Mouse (Mus musculus) small intestine, adult 2 months (tissue): ENCODE data around the gene Kcnk6. TPM values are rescaled to one million over a fixed set of nuclear protein-coding genes. Genes with fewer than 3 reads are reported as not detected.

Experiments used
- H3K27ac ChIP-seq: fragments of 200-500 bp; 2 replicates; pipeline ENCODE4 v1.5.1; 2012; ENCODE audit warnings: low read depth, low read length, control low read depth, inconsistent platforms; ENCODE audit not compliant: insufficient read depth
- H3K27me3 ChIP-seq: fragments of 200-500 bp; 2 replicates; pipeline ENCODE4 v1.6.1; 2012; ENCODE audit warnings: mild to moderate bottlenecking, moderate library complexity, low read length, inconsistent platforms; ENCODE audit not compliant: control insufficient read depth, insufficient read depth
- H3K36me3 ChIP-seq: fragments of 200-500 bp; 2 replicates; pipeline ENCODE4 v1.6.1; 2012; ENCODE audit warnings: mild to moderate bottlenecking, low read length, control low read depth, inconsistent platforms; ENCODE audit not compliant: control insufficient read depth, insufficient read depth
- H3K4me1 ChIP-seq: fragments of 200-500 bp; 2 replicates; pipeline ENCODE4 v1.6.1; 2012; ENCODE audit warnings: low read length, inconsistent platforms, mixed read lengths; ENCODE audit not compliant: control insufficient read depth, insufficient read depth, insufficient read length
- H3K4me3 ChIP-seq: fragments of 200-500 bp; 2 replicates; pipeline ENCODE4 v1.5.1; 2012; ENCODE audit warnings: low read depth, mild to moderate bottlenecking, control low read depth, inconsistent platforms, low read length, moderate library complexity
- CTCF ChIP-seq: fragments of 200-500 bp; IDR thresholded peaks from 2 replicates; pipeline ENCODE4 v1.5.1; 2012; ENCODE audit warnings: low read depth, mild to moderate bottlenecking, control low read depth, inconsistent platforms, low read length, moderate library complexity, mixed read lengths; ENCODE audit not compliant: insufficient replicate concordance, insufficient read length; ENCODE audit errors: extremely low read depth
- POLR2A ChIP-seq: fragments of 200-500 bp; IDR thresholded peaks from 2 replicates; pipeline ENCODE4 v1.6.1; 2012; ENCODE audit warnings: low read depth, mild to moderate bottlenecking, control low read depth, inconsistent platforms, low read length, moderate library complexity
- WGBS: fragments of 180-500 bp; shearing (Covaris S2); methylation state at CpG from one replicate; pipeline ENCODE4 v1.1.7; 2018; 5-methylcytosine and 5-hydroxymethylcytosine counted together
- polyA plus RNA-seq: library from polyadenylated mRNA; depleted of rRNA; stranded (reverse); fragments of >200 nt; gene quantifications from 2 replicates; pipeline ENCODE4 v1.2.3, GENCODE M21; 2012; rRNA removed

The Kcnk6 gene
- 23.4 and 42.4 TPM in 2 replicates for polyA plus RNA-seq

DNA sequence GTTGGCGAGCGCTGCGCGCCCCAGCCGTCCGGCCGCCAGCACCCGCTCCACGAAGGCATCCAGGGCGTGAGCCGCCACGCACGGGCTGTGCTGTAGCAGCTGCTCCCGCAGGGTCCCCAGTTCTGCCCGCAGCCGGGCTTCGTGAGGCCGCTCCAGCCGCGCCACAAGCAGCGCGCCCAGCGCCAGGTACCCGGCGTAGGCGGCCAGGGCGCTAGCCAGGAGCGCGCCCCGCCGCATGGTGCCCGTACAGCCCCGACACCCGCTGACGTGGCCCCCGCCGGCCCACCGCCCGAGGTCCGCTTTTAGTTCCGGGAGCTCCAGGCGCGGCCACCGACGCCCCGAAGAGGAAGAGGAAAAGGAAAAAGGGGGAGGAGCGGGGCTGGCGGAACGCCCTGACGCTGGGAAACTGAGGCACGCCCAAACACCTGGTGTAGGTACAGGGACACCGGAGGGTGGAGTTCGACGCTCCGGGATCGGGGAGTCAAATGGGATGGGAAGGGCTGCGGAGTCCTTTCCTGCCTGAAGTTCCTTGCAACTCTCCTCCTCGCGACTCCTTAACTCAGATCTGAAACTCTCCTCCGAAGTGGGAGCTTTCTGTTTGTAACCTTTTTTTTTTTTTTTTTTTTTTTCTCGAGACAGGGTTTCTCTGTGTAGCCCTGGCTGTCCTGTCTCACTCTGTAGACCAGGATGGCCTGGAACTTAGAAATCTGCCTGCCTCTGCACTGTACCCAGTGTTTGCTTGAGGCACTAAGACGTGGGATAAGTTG lies at the start of gene Kcnk6:
TSS of gene Kcnk6 (minus strand) at position 269 of the 767 bp plus-strand sequence.
- peak within 1 kb of the TSS; percentile 0; the same call in 1 of the 2 replicates for H3K27ac ChIP-seq
- H3K27me3 ChIP-seq: no peaks in the 10 kb centered on the region
- H3K4me1 ChIP-seq: no peaks in the 10 kb centered on the region
- TF ChIP-seq POLR2A: no peak
- no peak for TF ChIP-seq CTCF
- no peaks in the 10 kb centered on the region for H3K36me3 ChIP-seq
- H3K4me3 ChIP-seq: peak within 1 kb of the TSS; percentile 68
- WGBS: under 1% methylated on average over 62 of the region's 62 CpGs

DNA sequence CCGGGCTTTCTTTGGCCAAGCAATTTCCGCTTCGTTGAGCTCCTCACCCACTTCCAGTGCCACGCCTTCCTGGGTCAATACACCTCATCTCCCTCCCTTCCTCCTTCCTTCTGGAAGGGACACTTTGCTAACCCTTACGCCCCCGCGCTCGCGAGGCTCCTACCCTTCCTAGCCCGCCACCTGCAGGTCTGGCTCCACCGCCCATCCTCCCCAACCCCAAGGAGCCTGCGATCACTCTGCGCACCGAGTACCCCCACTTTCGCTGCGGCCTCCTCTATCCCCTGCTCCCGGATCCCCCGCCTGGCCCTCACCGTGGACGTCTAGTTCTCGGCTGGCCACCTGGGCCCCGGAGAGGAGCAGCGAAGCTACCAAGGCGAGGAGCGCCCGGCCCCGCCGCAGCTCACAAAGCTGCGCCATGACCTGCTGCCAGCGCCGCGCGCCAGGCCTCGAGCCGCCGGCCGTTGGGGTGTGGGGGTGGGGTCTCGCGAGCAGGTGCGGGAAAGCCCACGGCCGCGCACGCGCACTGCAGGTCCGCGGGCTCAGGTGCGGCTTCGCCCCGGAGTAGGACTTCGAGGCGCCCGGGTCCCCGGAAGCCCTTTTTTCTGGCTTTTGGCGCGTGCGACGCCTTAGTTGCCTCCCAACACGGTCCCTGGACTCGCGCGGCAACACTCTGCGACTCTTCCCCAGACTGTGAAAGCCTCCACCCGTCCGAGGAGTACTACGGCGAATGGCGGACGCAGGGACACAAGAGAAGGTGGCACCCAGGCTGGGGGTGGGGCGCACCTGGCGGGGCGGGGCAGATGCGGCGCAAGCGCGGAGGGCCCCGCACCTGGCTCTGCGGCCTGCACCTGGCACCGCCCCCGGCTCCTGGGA lies 49.1 kb upstream of the Kcnk6 start, which contains the start of gene Spint2:
TSS of gene Spint2 (minus strand) at position 712 of the 873 bp plus-strand sequence.
- WGBS: under 1% methylated on average over 80 of the region's 80 CpGs
- H3K4me3 ChIP-seq: peak within 1 kb of the TSS; percentile 96
- TF ChIP-seq CTCF (no peak), POLR2A (peak; percentile 92)
- peak within 1 kb of the TSS; percentile 89 for H3K27ac ChIP-seq
- H3K27me3 ChIP-seq: no peaks in the 10 kb centered on the region
- peaks cover 16% of the 10 kb centered on the region for H3K36me3 ChIP-seq
- peaks cover 15% of the 10 kb centered on the region for H3K4me1 ChIP-seq

DNA sequence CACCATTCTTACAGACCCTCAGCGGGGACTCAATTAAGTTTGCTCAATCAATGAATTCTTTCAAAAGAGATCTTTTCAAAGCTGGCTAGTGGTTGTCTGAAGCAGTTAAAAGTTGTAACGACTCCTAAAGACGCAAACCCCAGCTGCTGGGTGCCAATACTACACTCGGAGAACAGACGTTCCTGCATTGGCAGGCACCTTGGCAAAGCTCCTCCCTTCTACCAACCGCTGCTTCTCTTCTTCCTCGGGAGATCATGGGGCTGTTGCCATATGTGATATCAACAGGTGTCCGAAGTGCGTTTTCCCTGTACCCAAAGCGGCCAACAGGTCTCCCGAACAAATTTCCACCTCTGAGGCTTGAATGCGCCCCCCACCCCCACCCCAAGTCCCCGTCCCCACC lies 48.5 kb upstream of the Kcnk6 start:
- Histone ChIP-seq H3K4me3 (peak overlapping the region; percentile 96), H3K4me1 (peaks cover 19% of the 10 kb centered on the region), H3K27me3 (no peaks in the 10 kb centered on the region), H3K27ac (peak overlapping the region; percentile 89), H3K36me3 (peaks cover 21% of the 10 kb centered on the region)
- no peak for TF ChIP-seq CTCF
- TF ChIP-seq POLR2A: no peak
- 11% methylated on average over 13 of the region's 13 CpGs for WGBS

DNA sequence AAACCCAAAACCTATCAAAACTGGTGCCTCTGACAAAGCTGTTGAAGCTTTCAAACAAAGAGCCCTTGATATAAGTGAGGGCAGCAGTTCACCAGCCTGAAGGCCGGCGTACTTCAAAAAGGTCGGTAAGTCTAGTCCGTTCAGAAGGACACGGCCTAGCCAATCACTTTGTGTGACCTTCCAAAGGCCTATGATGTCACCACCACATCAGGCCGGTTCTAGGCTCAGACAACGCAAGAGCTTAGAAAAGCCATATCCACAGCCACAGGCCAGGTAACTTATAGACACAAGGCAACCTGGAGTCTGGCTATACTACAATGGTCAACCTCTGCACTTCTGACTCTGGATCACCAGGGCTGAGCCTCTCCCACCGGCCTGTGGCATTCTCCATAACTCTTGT lies 47.6 kb upstream of the Kcnk6 start:
- Histone ChIP-seq H3K36me3 (peaks cover 23% of the 10 kb centered on the region), H3K27ac (peak overlapping the region; percentile 89), H3K27me3 (no peaks in the 10 kb centered on the region), H3K4me3 (peak overlapping the region; percentile 96), H3K4me1 (peaks cover 21% of the 10 kb centered on the region)
- 23% methylated on average over 8 of the region's 8 CpGs for WGBS
- TF ChIP-seq CTCF: no peak
- no peak for TF ChIP-seq POLR2A

DNA sequence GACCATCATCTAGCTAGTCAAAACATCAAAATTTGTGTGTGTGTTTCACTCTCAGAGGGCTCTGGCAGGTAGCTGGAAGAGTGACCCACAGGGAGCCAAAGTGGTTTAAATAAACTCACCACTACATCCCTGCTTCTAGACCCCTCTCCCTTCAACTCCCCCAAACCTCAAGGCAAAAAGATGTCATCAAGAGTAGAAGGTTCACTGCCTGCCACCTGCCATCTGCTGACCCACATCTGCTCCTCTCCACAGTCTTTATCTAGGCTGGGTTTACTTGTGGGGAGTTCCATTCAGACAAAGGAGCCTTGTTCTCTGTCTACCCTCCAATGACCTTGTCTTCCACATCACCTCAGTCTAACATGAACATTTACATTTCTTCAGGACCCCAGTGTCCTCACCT lies 46.9 kb upstream of the Kcnk6 start:
- no peak for TF ChIP-seq CTCF
- TF ChIP-seq POLR2A: no peak
- Histone ChIP-seq H3K4me3 (peak overlapping the region; percentile 31; the same call in 1 of the 2 replicates), H3K27me3 (no peaks in the 10 kb centered on the region), H3K4me1 (peaks cover 25% of the 10 kb centered on the region), H3K36me3 (peaks cover 26% of the 10 kb centered on the region), H3K27ac (peak overlapping the region; percentile 89)

DNA sequence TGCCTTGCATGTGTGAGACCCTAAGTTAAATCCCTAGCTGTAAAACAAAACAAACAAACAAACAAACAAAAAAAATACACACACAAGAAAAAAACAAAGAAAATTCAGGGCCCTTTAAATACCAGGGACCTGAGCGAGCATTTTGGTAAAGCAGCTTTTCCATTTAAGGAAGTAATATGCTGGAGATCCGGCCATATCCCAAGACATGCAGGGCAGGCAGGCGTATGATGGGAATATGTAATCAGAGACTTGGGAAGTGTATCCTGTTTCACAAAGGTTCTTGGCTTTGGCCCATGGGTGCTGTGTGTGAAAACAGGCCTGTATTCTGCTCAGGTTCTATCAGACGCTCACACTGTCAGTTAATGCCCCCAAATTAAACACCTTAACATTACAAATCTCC lies 45.2 kb upstream of the Kcnk6 start:
- TF ChIP-seq POLR2A (no peak), CTCF (no peak)
- Histone ChIP-seq H3K4me3 (peak overlapping the region; percentile 12; the same call in 1 of the 2 replicates), H3K27ac (peak overlapping the region; percentile 3; the same call in 1 of the 2 replicates), H3K36me3 (peaks cover 32% of the 10 kb centered on the region), H3K27me3 (no peaks in the 10 kb centered on the region), H3K4me1 (peaks cover 27% of the 10 kb centered on the region; the same call in 1 of the 2 replicates)
- 39% methylated on average over 4 of the region's 4 CpGs for WGBS

DNA sequence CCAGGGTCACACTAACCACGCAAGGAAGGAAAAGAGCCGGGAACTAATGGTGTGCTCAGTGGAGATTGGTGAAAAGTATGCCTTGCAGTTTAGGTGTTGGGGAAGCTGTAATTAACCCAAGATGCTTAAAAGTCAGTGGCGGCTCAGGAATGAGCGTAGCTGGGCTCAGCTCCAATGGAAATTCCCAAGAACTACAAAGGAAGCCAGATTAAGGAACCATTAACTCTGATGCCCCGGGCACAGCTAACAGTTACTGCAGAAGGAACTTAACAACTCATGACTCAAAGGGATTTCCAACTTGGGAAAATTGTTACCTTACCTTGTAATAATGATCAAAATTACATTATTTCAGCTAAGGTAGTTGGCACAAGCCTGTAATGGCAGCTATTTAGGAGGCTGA lies 44.4 kb upstream of the Kcnk6 start:
- H3K27ac ChIP-seq: peak overlapping the region; percentile 53
- H3K27me3 ChIP-seq: no peaks in the 10 kb centered on the region
- TF ChIP-seq CTCF (no peak), POLR2A (no peak)
- H3K4me3 ChIP-seq: no peak overlapping the region
- 27% methylated on average over 5 of the region's 5 CpGs for whole genome bisulfite sequencing
- H3K36me3 ChIP-seq: peaks cover 32% of the 10 kb centered on the region
- peaks cover 24% of the 10 kb centered on the region; the same call in 1 of the 2 replicates for H3K4me1 ChIP-seq
